Mouse (Mus musculus): ENCODE measurements around the gene Zfp212. TPM values are rescaled to one million over a fixed set of nuclear protein-coding genes. Genes with fewer than 3 reads are reported as not detected.

Zfp212 gene
- total and polyA plus RNA-seq, 3 experiments: 4.3 to 8.8 (median 8.0) TPM

GRCm38 (mm10) chr6:47904361-47904760 is 15.9 kb upstream of the Zfp212 start:
- H3K4me1 ChIP-seq (ENCODE audit: control insufficient read depth, insufficient read depth, low read length): no peaks in the 10 kb centered on the region
- no peaks in the 10 kb centered on the region for H3K36me3 ChIP-seq (ENCODE audit: control insufficient read depth, insufficient read depth, low read length)
- no peaks in the 10 kb centered on the region for H3K79me2 ChIP-seq (replicated peaks; ENCODE audit: control insufficient read depth, insufficient read depth, low read length)
- no peak for DNase-seq
- H3K9ac ChIP-seq (ENCODE audit: low read depth, low read length): no peak overlapping the region
- 86% methylated on average over 19 of the region's 19 CpGs for WGBS
- intact Hi-C loops (cut with DNase I): no loop called here
- no peak for TF ChIP-seq EP300 (IDR thresholded peaks at IDR 0.05; ENCODE audit: insufficient read depth, low read depth, low read length)
- no peak for TF ChIP-seq CTCF (IDR thresholded peaks at IDR 0.05)
- no peak for TF ChIP-seq POLR2A (IDR thresholded peaks at IDR 0.05; ENCODE audit: insufficient read depth, low read depth, low read length)
- H3K27ac ChIP-seq: no peak overlapping the region
- H3K27me3 ChIP-seq (ENCODE audit: control insufficient read depth, insufficient read depth, low read length): no peaks in the 10 kb centered on the region
- H3K4me3 ChIP-seq: no peak overlapping the region

GRCm38 (mm10) chr6:47904917-47905695 is 15.2 kb upstream of the Zfp212 start:
- intact Hi-C loops (cut with DNase I): no loop called here
- TF ChIP-seq CTCF (IDR thresholded peaks at IDR 0.05): no peak
- TF ChIP-seq EP300 (IDR thresholded peaks at IDR 0.05; ENCODE audit: insufficient read depth, low read depth, low read length): no peak
- TF ChIP-seq POLR2A (IDR thresholded peaks at IDR 0.05; ENCODE audit: insufficient read depth, low read depth, low read length): no peak
- DNase-seq: no peak
- no peak overlapping the region for H3K27ac ChIP-seq
- no peaks in the 10 kb centered on the region for H3K27me3 ChIP-seq (ENCODE audit: control insufficient read depth, insufficient read depth, low read length)
- no peak overlapping the region for H3K9ac ChIP-seq (ENCODE audit: low read depth, low read length)
- H3K79me2 ChIP-seq (replicated peaks; ENCODE audit: control insufficient read depth, insufficient read depth, low read length): no peaks in the 10 kb centered on the region
- H3K4me3 ChIP-seq: no peak overlapping the region
- no peaks in the 10 kb centered on the region for H3K36me3 ChIP-seq (ENCODE audit: control insufficient read depth, insufficient read depth, low read length)
- no peaks in the 10 kb centered on the region for H3K4me1 ChIP-seq (ENCODE audit: control insufficient read depth, insufficient read depth, low read length)
- WGBS: 86% methylated on average over 44 of the region's 44 CpGs

- H3K27ac ChIP-seq: no peak overlapping the region
- no peaks in the 10 kb centered on the region for H3K4me1 ChIP-seq (ENCODE audit: control insufficient read depth, insufficient read depth, low read length)
- no peak for DNase-seq
- H3K9ac ChIP-seq (ENCODE audit: low read depth, low read length): no peak overlapping the region
- intact Hi-C loops (cut with DNase I): no loop called here
- H3K36me3 ChIP-seq (ENCODE audit: control insufficient read depth, insufficient read depth, low read length): no peaks in the 10 kb centered on the region
- H3K79me2 ChIP-seq (replicated peaks; ENCODE audit: control insufficient read depth, insufficient read depth, low read length): no peaks in the 10 kb centered on the region
- no peak for TF ChIP-seq CTCF (IDR thresholded peaks at IDR 0.05)
- no peak overlapping the region for H3K4me3 ChIP-seq
- over 99% methylated on average over 5 of the region's 5 CpGs for WGBS
- no peaks in the 10 kb centered on the region for H3K27me3 ChIP-seq (ENCODE audit: control insufficient read depth, insufficient read depth, low read length)
These were observed 13.9 kb upstream of the Zfp212 start for GRCm38 (mm10) chr6:47906326-47906725.

- H3K4me3 ChIP-seq: no peak overlapping the region
- H3K36me3 ChIP-seq (ENCODE audit: control insufficient read depth, insufficient read depth, low read length): no peaks in the 10 kb centered on the region
- no peak for DNase-seq
- intact Hi-C loops (cut with DNase I): no loop called here
- no peaks in the 10 kb centered on the region for H3K79me2 ChIP-seq (replicated peaks; ENCODE audit: control insufficient read depth, insufficient read depth, low read length)
- TF ChIP-seq EP300 (IDR thresholded peaks at IDR 0.05; ENCODE audit: insufficient read depth, low read depth, low read length) (no peak), CTCF (IDR thresholded peaks at IDR 0.05) (no peak), POLR2A (IDR thresholded peaks at IDR 0.05; ENCODE audit: insufficient read depth, low read depth, low read length) (no peak)
- no peaks in the 10 kb centered on the region for H3K27me3 ChIP-seq (ENCODE audit: control insufficient read depth, insufficient read depth, low read length)
- WGBS: 92% methylated on average over 1 of the region's 1 CpGs
- H3K9ac ChIP-seq (ENCODE audit: low read depth, low read length): no peak overlapping the region
- H3K27ac ChIP-seq: no peak overlapping the region
- no peaks in the 10 kb centered on the region for H3K4me1 ChIP-seq (ENCODE audit: control insufficient read depth, insufficient read depth, low read length)
These were observed 11.3 kb upstream of the Zfp212 start for GRCm38 (mm10) chr6:47909007-47909406.

GRCm38 (mm10) chr6:47911650-47912049 is 8.6 kb upstream of the Zfp212 start:
- intact Hi-C loops (cut with DNase I): no loop called here
- Histone ChIP-seq H3K9ac (ENCODE audit: low read depth, low read length) (no peak overlapping the region), H3K79me2 (replicated peaks; ENCODE audit: control insufficient read depth, insufficient read depth, low read length) (no peaks in the 10 kb centered on the region), H3K4me1 (ENCODE audit: control insufficient read depth, insufficient read depth, low read length) (no peaks in the 10 kb centered on the region), H3K36me3 (ENCODE audit: control insufficient read depth, insufficient read depth, low read length) (no peaks in the 10 kb centered on the region), H3K27ac (no peak overlapping the region), H3K27me3 (ENCODE audit: control insufficient read depth, insufficient read depth, low read length) (no peaks in the 10 kb centered on the region), H3K4me3 (no peak overlapping the region)
- TF ChIP-seq CTCF (IDR thresholded peaks at IDR 0.05) (no peak), EP300 (IDR thresholded peaks at IDR 0.05; ENCODE audit: insufficient read depth, low read depth, low read length) (no peak), POLR2A (IDR thresholded peaks at IDR 0.05; ENCODE audit: insufficient read depth, low read depth, low read length) (no peak)
- no peak for DNase-seq
- 48% methylated on average over 1 of the region's 1 CpGs for WGBS

GRCm38 (mm10) chr6:47912991-47913390 is 7.3 kb upstream of the Zfp212 start:
- H3K4me3 ChIP-seq: no peak overlapping the region
- no peaks in the 10 kb centered on the region for H3K36me3 ChIP-seq (ENCODE audit: control insufficient read depth, insufficient read depth, low read length)
- no peak for DNase-seq
- intact Hi-C loops (cut with DNase I): no loop called here
- WGBS: 58% methylated on average over 3 of the region's 3 CpGs
- no peaks in the 10 kb centered on the region for H3K4me1 ChIP-seq (ENCODE audit: control insufficient read depth, insufficient read depth, low read length)
- no peak overlapping the region for H3K27ac ChIP-seq
- H3K79me2 ChIP-seq (replicated peaks; ENCODE audit: control insufficient read depth, insufficient read depth, low read length): no peaks in the 10 kb centered on the region
- H3K27me3 ChIP-seq (ENCODE audit: control insufficient read depth, insufficient read depth, low read length): no peaks in the 10 kb centered on the region
- H3K9ac ChIP-seq (ENCODE audit: low read depth, low read length): no peak overlapping the region
- TF ChIP-seq CTCF (IDR thresholded peaks at IDR 0.05) (no peak), POLR2A (IDR thresholded peaks at IDR 0.05; ENCODE audit: insufficient read depth, low read depth, low read length) (no peak), EP300 (IDR thresholded peaks at IDR 0.05; ENCODE audit: insufficient read depth, low read depth, low read length) (no peak)

Measured in heart, adult 2 months (tissue).